Mouse (Mus musculus) cerebellum, postnatal 25 days (tissue): ENCODE measurements around the gene Akr1c20.

Source experiments
- DNase-seq, 2 experiments: peaks; one replicate each; pipeline ENCODE4 v3.0.0; 2021; ENCODE audit warnings: mixed read lengths in 2 of 2

Akr1c20 gene

DNA sequence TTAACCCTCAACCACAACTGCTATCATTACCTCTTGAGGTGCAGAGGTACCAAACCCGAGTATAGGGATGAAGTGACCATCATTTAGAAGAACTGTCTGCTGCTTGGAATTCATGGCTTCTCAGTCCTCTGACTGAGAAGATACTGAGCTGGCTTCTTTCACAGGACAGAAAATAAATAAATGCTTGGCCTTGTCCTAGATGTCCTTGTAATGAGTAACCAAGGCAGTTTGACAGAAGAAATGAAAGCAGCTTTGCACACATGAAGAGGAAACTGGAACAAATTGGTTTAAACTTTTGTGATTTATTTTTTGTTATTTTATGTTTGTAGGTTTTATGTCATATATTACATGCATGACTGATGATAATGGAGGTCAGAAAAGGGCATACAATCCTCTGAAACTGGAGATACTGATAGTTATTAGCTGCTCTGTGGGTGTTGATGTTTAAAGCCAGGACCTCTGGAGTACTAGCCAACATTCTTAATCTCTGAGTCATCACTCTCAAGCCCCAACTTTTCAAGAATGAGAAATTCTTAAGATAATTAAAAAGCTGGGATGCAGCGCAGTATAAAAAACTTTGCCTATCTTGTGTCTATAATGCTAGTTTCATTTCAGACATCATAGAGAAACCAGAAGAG is at the start of gene Akr1c20:
Gene Akr1c20, minus strand, starts transcription at position 145 of the 638 bp plus-strand sequence.
- no peak for DNase-seq

DNA sequence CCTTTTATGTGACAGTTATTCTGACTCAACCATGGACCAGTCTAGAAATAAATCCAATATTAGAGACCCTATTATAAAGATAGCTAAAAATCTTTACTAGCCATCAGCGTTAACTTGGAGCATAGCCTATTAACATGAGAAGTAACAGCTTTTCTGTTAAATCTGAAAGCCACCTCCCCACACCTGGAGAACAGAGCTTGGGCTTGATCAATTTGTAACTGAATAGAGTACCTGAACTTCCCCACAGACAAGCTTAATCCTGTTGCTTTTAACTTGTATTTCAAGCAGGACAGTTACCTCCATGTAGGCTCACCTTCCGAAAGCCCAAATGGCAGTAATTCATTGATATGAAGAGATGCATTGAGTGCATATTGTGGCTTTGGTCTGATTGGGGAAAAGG is 42.9 kb upstream of the Akr1c20 start:
- DNase-seq, result no peak

DNA sequence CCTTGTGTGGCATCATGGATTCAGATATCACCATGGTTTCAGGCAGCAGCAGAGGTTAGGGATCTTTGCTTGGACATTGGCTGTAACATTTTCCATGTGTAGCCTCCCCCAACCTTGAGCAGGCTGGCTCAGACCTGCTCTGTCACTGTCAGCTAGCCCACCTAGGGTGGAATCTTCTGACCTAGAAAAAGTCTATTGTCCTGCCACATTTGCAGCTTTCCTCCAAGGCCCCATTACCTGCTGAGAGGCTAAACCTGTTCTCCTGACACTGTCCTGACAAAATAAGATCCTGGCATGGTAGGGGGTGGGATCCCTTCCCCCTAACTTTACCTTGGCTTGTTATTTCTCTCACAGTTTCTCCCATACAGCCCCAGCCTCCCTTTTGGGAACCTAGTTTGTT is 37.4 kb upstream of the Akr1c20 start:
- DNase-seq, result no peak

DNA sequence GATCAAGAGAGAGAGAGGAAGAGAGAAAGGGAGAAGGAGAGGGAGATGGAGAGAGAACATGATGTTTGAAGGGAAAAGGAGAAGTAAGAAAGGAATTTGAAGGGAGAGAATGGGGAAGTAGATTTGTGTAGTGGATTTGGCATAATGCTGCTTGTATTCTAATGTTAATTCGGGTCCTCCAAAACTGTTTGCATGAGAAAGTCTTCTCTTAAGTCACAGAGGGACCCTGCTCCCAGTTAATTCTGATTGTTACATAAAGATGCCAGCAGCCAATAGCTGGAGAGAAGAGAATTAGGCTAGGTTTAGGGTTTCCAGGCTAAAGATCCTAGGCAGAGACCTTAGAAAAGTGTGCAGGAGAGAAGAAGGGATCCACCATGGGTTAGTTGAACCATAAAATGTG is 36.0 kb upstream of the Akr1c20 start:
- DNase-seq, result no peak

DNA sequence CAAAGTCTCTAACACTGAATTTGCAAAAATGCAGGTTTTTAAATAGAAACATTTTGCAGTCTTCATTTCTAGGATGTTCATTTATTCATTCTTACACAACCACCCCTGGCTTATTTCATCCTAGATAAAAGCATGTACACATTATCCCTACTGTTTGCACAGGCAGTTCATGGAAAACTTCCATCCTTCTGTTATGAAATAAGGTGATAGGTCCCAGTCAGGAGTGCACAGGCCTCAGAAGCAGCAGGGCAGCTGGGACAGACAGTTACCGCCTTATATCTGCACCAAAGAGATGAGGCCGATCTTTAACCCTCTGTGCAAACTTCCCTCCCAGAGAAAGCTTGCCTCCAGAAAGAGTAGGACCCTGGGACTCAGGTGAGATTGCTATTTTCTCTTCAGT is 8.3 kb downstream of the Akr1c20 start:
- no peak for DNase-seq

DNA sequence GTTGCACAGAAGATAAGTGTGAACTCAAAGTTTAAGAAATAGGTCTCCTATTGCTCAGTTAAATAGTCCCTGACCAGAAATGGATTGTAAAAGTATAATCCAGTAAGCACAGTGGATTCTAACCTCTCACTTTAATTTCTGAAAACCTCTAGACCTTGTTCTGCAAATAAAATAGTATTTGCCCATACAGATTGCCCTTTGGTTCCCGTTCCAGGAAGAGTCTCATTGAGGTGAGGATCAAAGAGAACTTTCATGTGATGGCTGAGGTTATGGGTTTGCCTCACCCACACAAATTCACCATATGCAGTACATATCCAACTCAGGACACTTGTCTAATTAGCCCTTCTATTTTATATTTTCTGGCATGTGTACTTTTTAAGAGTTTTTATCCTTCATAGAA is 55.2 kb downstream of the Akr1c20 start:
- no peak for DNase-seq

DNA sequence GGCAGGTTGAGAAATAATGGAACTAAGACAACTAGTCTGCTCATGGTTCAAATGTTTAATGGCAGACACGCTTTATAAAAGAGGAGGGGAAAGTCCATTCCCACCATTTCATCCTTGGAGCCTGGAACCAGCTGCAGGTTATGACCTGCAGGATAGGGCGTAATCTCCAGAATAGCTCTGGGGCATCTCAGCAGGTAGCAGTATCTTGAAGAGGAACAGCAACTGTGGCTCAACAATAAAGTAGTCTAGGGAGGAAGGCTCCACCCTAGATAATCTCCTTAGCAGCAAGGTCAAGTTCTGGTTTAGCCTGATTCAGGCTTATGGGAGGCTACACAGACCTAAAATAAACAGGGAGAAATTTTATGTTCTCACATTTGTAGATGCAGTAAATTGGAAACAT is 57.5 kb downstream of the Akr1c20 start:
- DNase-seq, result no peak
